Mouse (Mus musculus) intestine, embryonic 15.5 days (tissue): ENCODE results near the gene Rabep1. TPM values are rescaled to one million over a fixed set of nuclear protein-coding genes. Genes with fewer than 3 reads are reported as not detected.

ENCODE experiments used
- ATAC-seq: fragments of 200-750 bp; cut with Nextera tagmentation; 2 replicates; pipeline ENCODE4 v1.8.0; 2017; ENCODE audit warnings: moderate TSS enrichment, moderate library complexity
- H3K27ac ChIP-seq: fragments of 300-500 bp; sonication (generic); 2 replicates; pipeline ENCODE4 v1.5.1; 2015; ENCODE audit warnings: mild to moderate bottlenecking, inconsistent platforms
- H3K27me3 ChIP-seq: fragments of 300-500 bp; sonication (generic); replicated peaks from 2 replicates; pipeline ENCODE4 v1.6.1; 2015; ENCODE audit warnings: inconsistent platforms
- H3K36me3 ChIP-seq: fragments of 300-500 bp; sonication (generic); 2 replicates; pipeline ENCODE4 v1.6.1; 2015; ENCODE audit warnings: inconsistent platforms
- H3K4me1 ChIP-seq: fragments of 300-500 bp; sonication (generic); replicated peaks from 2 replicates; pipeline ENCODE4 v1.6.1; 2015; ENCODE audit warnings: inconsistent platforms
- H3K4me2 ChIP-seq: fragments of 300-500 bp; sonication (generic); replicated peaks from 2 replicates; pipeline ENCODE4 v1.6.1; 2015; ENCODE audit warnings: mild to moderate bottlenecking, inconsistent platforms
- H3K4me3 ChIP-seq: fragments of 300-500 bp; sonication (generic); replicated peaks from 2 replicates; pipeline ENCODE4 v1.5.1; 2015; ENCODE audit warnings: inconsistent platforms
- H3K9ac ChIP-seq: fragments of 300-500 bp; sonication (generic); 2 replicates; pipeline ENCODE4 v1.6.1; 2015; ENCODE audit warnings: inconsistent platforms
- H3K9me3 ChIP-seq: fragments of 300-500 bp; sonication (generic); 2 replicates; pipeline ENCODE4 v1.6.1; 2016; ENCODE audit warnings: inconsistent platforms
- WGBS: fragments of 180-500 bp; shearing (Covaris S2); methylation state at CpG from one replicate; pipeline ENCODE4 v1.1.7; 2015; 5-methylcytosine and 5-hydroxymethylcytosine counted together
- polyA plus RNA-seq: library from polyadenylated mRNA; unstranded; fragments of >200 nt; fragmentation: Nextera tagmentation; extraction: Ambion mirVana; gene quantifications from 2 replicates; pipeline ENCODE4 v1.2.1, GENCODE M21; 2015

Gene Rabep1
- polyA plus RNA-seq, 1 experiment from 2014 or later, result 53.9 TPM

- H3K4me1 ChIP-seq, result no peaks in the 10 kb centered on the region
- H3K9me3 ChIP-seq, result no peaks in the 10 kb centered on the region
- H3K36me3 ChIP-seq, result 0 out of 2 replicates have a peak, but pooled peaks cover 7% of the 10 kb centered on the region
- 83% methylated on average over 4 of the region's 4 CpGs for WGBS
- H3K9ac ChIP-seq, result no peak overlapping the region
- ATAC-seq, result no peak
- H3K4me2 ChIP-seq, result no peak overlapping the region
- no peaks in the 10 kb centered on the region for H3K27me3 ChIP-seq
- H3K27ac ChIP-seq, result no peak overlapping the region
- no peak overlapping the region for H3K4me3 ChIP-seq
Observed at GRCm38 (mm10) chr11:70919524-70919923, 74.9 kb downstream of the Rabep1 start.

GRCm38 (mm10) chr11:70931461-70931860 is 86.9 kb downstream of the Rabep1 start:
- H3K27ac ChIP-seq, result no peak overlapping the region
- H3K27me3 ChIP-seq, result no peaks in the 10 kb centered on the region
- H3K9ac ChIP-seq, result no peak overlapping the region
- peaks cover 12% of the 10 kb centered on the region for H3K36me3 ChIP-seq
- no peaks in the 10 kb centered on the region for H3K4me1 ChIP-seq
- no peak for ATAC-seq
- H3K9me3 ChIP-seq, result no peaks in the 10 kb centered on the region
- H3K4me3 ChIP-seq, result no peak overlapping the region
- no peak overlapping the region for H3K4me2 ChIP-seq
- 81% methylated on average over 5 of the region's 5 CpGs for WGBS

GRCm38 (mm10) chr11:70935316-70935715 is 90.7 kb downstream of the Rabep1 start:
- H3K4me3 ChIP-seq, result no peak overlapping the region
- WGBS, result 91% methylated on average over 7 of the region's 7 CpGs
- no peaks in the 10 kb centered on the region for H3K27me3 ChIP-seq
- H3K27ac ChIP-seq, result no peak overlapping the region
- H3K36me3 ChIP-seq, result peaks cover 27% of the 10 kb centered on the region
- no peaks in the 10 kb centered on the region for H3K4me1 ChIP-seq
- no peak overlapping the region for H3K4me2 ChIP-seq
- no peak for ATAC-seq
- H3K9me3 ChIP-seq, result no peaks in the 10 kb centered on the region
- no peak overlapping the region for H3K9ac ChIP-seq

GRCm38 (mm10) chr11:70942596-70942995 is 98.0 kb downstream of the Rabep1 start:
- no peak for ATAC-seq
- Histone ChIP-seq H3K27ac (no peak overlapping the region), H3K9me3 (no peaks in the 10 kb centered on the region), H3K4me3 (no peak overlapping the region), H3K4me2 (no peak overlapping the region), H3K4me1 (no peaks in the 10 kb centered on the region), H3K36me3 (peaks cover 40% of the 10 kb centered on the region), H3K9ac (no peak overlapping the region), H3K27me3 (no peaks in the 10 kb centered on the region)
- WGBS, result 93% methylated on average over 1 of the region's 1 CpGs

- peaks cover 43% of the 10 kb centered on the region for H3K36me3 ChIP-seq
Observed at GRCm38 (mm10) chr11:70943651-70944050, 99.1 kb downstream of the Rabep1 start.

GRCm38 (mm10) chr11:70944935-70945817 is 100.6 kb downstream of the Rabep1 start:
- Histone ChIP-seq H3K36me3 (peaks cover 50% of the 10 kb centered on the region), H3K9me3 (no peaks in the 10 kb centered on the region), H3K4me3 (no peak overlapping the region), H3K27ac (no peak overlapping the region), H3K27me3 (no peaks in the 10 kb centered on the region), H3K4me2 (no peak overlapping the region), H3K9ac (no peak overlapping the region), H3K4me1 (no peaks in the 10 kb centered on the region)
- WGBS, result 88% methylated on average over 4 of the region's 4 CpGs
- ATAC-seq, result no peak

More at GRCm38 (mm10) chr11:70943651-70944050, 99.1 kb downstream of the Rabep1 start:
- Histone ChIP-seq H3K4me2 (no peak overlapping the region), H3K9ac (no peak overlapping the region), H3K4me3 (no peak overlapping the region), H3K9me3 (no peaks in the 10 kb centered on the region), H3K27me3 (no peaks in the 10 kb centered on the region), H3K4me1 (no peaks in the 10 kb centered on the region), H3K27ac (no peak overlapping the region)
- 90% methylated on average over 7 of the region's 7 CpGs for WGBS
- ATAC-seq, result no peak

GRCm38 (mm10) chr11:70954711-70955110 is 110.1 kb downstream of the Rabep1 start:
- Histone ChIP-seq H3K36me3 (peaks cover 41% of the 10 kb centered on the region), H3K4me3 (no peak overlapping the region), H3K4me2 (no peak overlapping the region), H3K9ac (no peak overlapping the region), H3K4me1 (no peaks in the 10 kb centered on the region), H3K27me3 (no peaks in the 10 kb centered on the region), H3K9me3 (no peaks in the 10 kb centered on the region), H3K27ac (no peak overlapping the region)
- ATAC-seq, result no peak
- 91% methylated on average over 4 of the region's 4 CpGs for WGBS

GRCm38 (mm10) chr11:70960786-70961554 is 116.4 kb downstream of the Rabep1 start:
- no peaks in the 10 kb centered on the region for H3K9me3 ChIP-seq
- peaks cover 39% of the 10 kb centered on the region for H3K36me3 ChIP-seq
- H3K4me2 ChIP-seq, result no peak overlapping the region
- no peaks in the 10 kb centered on the region for H3K27me3 ChIP-seq
- 92% methylated on average over 5 of the region's 5 CpGs for WGBS
- ATAC-seq, result no peak
- no peak overlapping the region for H3K9ac ChIP-seq
- no peak overlapping the region for H3K27ac ChIP-seq
- H3K4me3 ChIP-seq, result no peak overlapping the region
- H3K4me1 ChIP-seq, result no peaks in the 10 kb centered on the region

GRCm38 (mm10) chr11:70964222-70964907 is 119.8 kb downstream of the Rabep1 start:
- no peak for ATAC-seq
- 81% methylated on average over 4 of the region's 4 CpGs for WGBS
- Histone ChIP-seq H3K36me3 (peaks cover 31% of the 10 kb centered on the region), H3K27ac (no peak overlapping the region), H3K9ac (no peak overlapping the region), H3K4me1 (0 out of 2 replicates have a peak, but pooled peaks cover 8% of the 10 kb centered on the region), H3K27me3 (no peaks in the 10 kb centered on the region), H3K4me2 (no peak overlapping the region), H3K9me3 (no peaks in the 10 kb centered on the region), H3K4me3 (no peak overlapping the region)

- Histone ChIP-seq H3K36me3 (peaks cover 16% of the 10 kb centered on the region; the same call in 1 of the 2 replicates), H3K27me3 (no peaks in the 10 kb centered on the region), H3K4me3 (peak overlapping the region; percentile 90), H3K9me3 (no peaks in the 10 kb centered on the region), H3K27ac (peak overlapping the region; percentile 85), H3K4me2 (peak overlapping the region; percentile 76), H3K4me1 (peaks cover 12% of the 10 kb centered on the region), H3K9ac (peak overlapping the region; percentile 90)
- WGBS, result under 1% methylated on average over 25 of the region's 25 CpGs
- peak; percentile 34 for ATAC-seq
Observed at GRCm38 (mm10) chr11:70969271-70969794, 124.8 kb downstream of the Rabep1 start.

- Histone ChIP-seq H3K4me2 (peak within 1 kb of the TSS; percentile 76), H3K27me3 (no peaks in the 10 kb centered on the region), H3K4me3 (peak within 1 kb of the TSS; percentile 90), H3K9me3 (no peaks in the 10 kb centered on the region), H3K27ac (peak within 1 kb of the TSS; percentile 85), H3K4me1 (peaks cover 12% of the 10 kb centered on the region), H3K36me3 (peaks cover 13% of the 10 kb centered on the region; the same call in 1 of the 2 replicates), H3K9ac (peak within 1 kb of the TSS; percentile 90)
- under 1% methylated on average over 43 of the region's 43 CpGs for WGBS
- peak; percentile 98 for ATAC-seq
Observed at GRCm38 (mm10) chr11:70969821-70970559, 125.4 kb downstream of the Rabep1 start, which contains the start of the genes Nup88 and Rpain. Gene Nup88, minus strand, starts transcription at chr11:70969973. Gene Rpain, plus strand, starts transcription at chr11:70970213.
